Mouse (Mus musculus): ENCODE results near the gene Gm5580. TPM values are rescaled to one million over a fixed set of nuclear protein-coding genes. Genes with fewer than 3 reads are reported as not detected.

Gene Gm5580
- polyA plus RNA-seq (2017; shearing (Covaris generic)) = not detected

GRCm38 (mm10) chr6:116550841-116551240 lies at the start of gene Gm5580:
Gm5580 (plus strand) TSS chr6:116551141.

DNA sequence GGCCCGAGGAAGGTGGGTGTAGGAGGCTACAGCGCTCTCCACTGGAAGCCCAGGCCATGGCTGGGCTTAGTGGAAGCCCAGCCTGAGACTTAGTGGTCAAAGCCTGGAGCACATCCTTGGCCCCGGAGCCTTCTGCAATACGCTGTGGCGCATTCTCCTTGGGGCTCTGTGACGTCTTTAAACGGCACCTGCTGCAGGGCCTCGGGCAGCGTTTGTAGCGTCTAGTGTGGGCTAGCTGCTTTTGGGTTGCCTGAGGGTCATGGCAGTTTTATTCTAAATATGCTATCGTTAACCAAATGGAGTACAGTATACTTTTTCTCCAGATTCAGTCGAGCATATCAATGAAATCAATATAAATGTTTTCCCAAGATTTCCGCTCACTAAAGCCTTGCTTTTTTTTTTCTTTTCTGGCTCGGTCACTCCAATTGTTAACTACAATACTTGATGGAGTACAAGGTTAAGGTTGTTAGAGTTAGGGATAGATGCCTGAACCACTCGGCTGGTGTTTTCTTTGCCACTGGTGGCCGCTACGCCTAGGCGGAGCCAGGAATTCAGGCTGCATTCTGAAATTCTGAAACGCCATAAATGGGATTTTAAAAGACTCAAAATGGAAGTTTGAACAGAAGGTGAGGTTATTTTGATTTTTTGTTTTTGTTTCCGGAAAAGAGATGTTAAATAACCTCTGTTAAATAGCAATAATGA lies 44.5 kb upstream of the Gm5580 start, which contains the start of gene Olfr212:
Olfr212 (plus strand) TSS at position 215 of the 702 bp plus-strand sequence.

GRCm38 (mm10) chr6:116538156-116538555 lies 12.8 kb upstream of the Gm5580 start, which contains the start of gene Olfr213:
Olfr213 (plus strand) TSS chr6:116538456.

GRCm38 (mm10) chr6:116553935-116554334 lies 3.0 kb downstream of the Gm5580 start, which contains the start of gene Olfr214:
Olfr214 (plus strand) TSS chr6:116554235.

GRCm38 (mm10) chr6:116584095-116584494 lies 33.2 kb downstream of the Gm5580 start, which contains the start of gene Olfr215:
Olfr215 (minus strand) TSS chr6:116584195.

Other genes starting within 250 kb of the Gm5580 start
- 1.6 TPM for gene March8, start 213.1 kb upstream of the Gm5580 start, polyA plus RNA-seq (2017; shearing (Covaris generic))
- gene Alox5, start 90.0 kb upstream of the Gm5580 start, polyA plus RNA-seq (2017; shearing (Covaris generic)) = 0.11 TPM
- gene Olfr211, start 62.0 kb upstream of the Gm5580 start, polyA plus RNA-seq (2017; shearing (Covaris generic)) = not detected
- gene Olfr212, start 44.6 kb upstream of the Gm5580 start, polyA plus RNA-seq (2017; shearing (Covaris generic)) = not detected
- 0.10 TPM for gene Olfr213, start 12.7 kb upstream of the Gm5580 start, polyA plus RNA-seq (2017; shearing (Covaris generic))
- gene Olfr214, start 3.1 kb downstream of the Gm5580 start, polyA plus RNA-seq (2017; shearing (Covaris generic)) = not detected
- gene Olfr215, start 33.1 kb downstream of the Gm5580 start, polyA plus RNA-seq (2017; shearing (Covaris generic)) = 0.33 TPM
- gene Zfp422, start 77.9 kb downstream of the Gm5580 start, polyA plus RNA-seq (2017; shearing (Covaris generic)) = 3.0 TPM
- not detected for gene Depp1, start 99.5 kb downstream of the Gm5580 start, polyA plus RNA-seq (2017; shearing (Covaris generic))
- gene Rassf4, start 122.8 kb downstream of the Gm5580 start, polyA plus RNA-seq (2017; shearing (Covaris generic)) = 0.61 TPM
- gene Tmem72, start 165.8 kb downstream of the Gm5580 start, polyA plus RNA-seq (2017; shearing (Covaris generic)) = 0.17 TPM

Data from effector memory CD4-positive, alpha-beta T cell, adult 7 months (primary cell).